Mouse (Mus musculus) stomach, postnatal 0 days (tissue): ENCODE results near the gene Kras.

ENCODE experiments used
- CTCF ChIP-seq: IDR thresholded peaks from 2 replicates; pipeline ENCODE4 v1.5.1; 2016; ENCODE audit warnings: antibody characterized with exemption, low read depth, mild to moderate bottlenecking, moderate library complexity
- EP300 ChIP-seq: optimal IDR thresholded peaks from 2 replicates; pipeline ENCODE3; 2016; ENCODE audit warnings: antibody characterized with exemption

DNA sequence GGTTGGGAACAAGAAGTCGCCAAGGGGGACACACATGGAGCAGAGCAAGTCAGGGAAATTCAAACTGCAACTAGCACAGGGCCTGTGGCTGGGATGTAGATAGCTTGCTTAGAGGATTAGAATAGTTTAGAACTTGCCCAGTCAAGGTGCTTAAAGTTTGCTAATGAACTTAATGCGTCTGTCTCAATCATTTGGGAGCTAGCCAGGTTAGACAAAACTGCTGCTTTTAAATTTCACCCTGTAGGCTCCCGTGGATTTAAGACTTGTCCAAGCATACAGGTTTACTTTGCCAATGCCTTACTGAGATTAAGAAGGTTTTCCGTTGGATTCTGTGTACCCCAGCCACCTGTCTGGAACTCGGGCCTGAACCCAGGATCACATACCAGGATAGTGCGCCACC lies 43.1 kb upstream of the Kras start:
- no peak for TF ChIP-seq CTCF
- no peak for TF ChIP-seq EP300
